Mouse (Mus musculus) lung, embryonic 16.5 days (tissue): Measurements from ENCODE around the gene Pus7. TPM values are rescaled to one million over a fixed set of nuclear protein-coding genes. Genes with fewer than 3 reads are reported as not detected.

ENCODE experiments used
- ATAC-seq: fragments of 200-750 bp; cut with Nextera tagmentation; 2 replicates; pipeline ENCODE4 v1.8.0; 2017; ENCODE audit warnings: low read depth, mild to moderate bottlenecking, moderate library complexity
- H3K27ac ChIP-seq: fragments of 300-500 bp; sonication (generic); 2 replicates; pipeline ENCODE4 v1.5.1; 2014; ENCODE audit warnings: mild to moderate bottlenecking, control low read depth, low read length
- H3K27me3 ChIP-seq: fragments of 300-500 bp; sonication (generic); 2 replicates; pipeline ENCODE4 v1.6.1; 2014; ENCODE audit warnings: low read depth, low read length, mixed read lengths; ENCODE audit not compliant: control insufficient read depth, insufficient read depth
- H3K36me3 ChIP-seq: fragments of 300-500 bp; sonication (generic); 2 replicates; pipeline ENCODE4 v1.6.1; 2014; ENCODE audit warnings: low read length; ENCODE audit not compliant: control insufficient read depth, insufficient read depth
- H3K4me1 ChIP-seq: fragments of 300-500 bp; sonication (generic); replicated peaks from 2 replicates; pipeline ENCODE4 v1.6.1; 2014; ENCODE audit warnings: low read length, mixed read lengths; ENCODE audit not compliant: control insufficient read depth, insufficient read depth
- H3K4me2 ChIP-seq: fragments of 300-500 bp; sonication (generic); 2 replicates; pipeline ENCODE4 v1.6.1; 2014; ENCODE audit warnings: low read depth, low read length, control low read depth
- H3K4me3 ChIP-seq: fragments of 300-500 bp; sonication (generic); 2 replicates; pipeline ENCODE4 v1.5.1; 2014; ENCODE audit warnings: mild to moderate bottlenecking, low read length, control low read depth
- H3K9ac ChIP-seq: fragments of 300-500 bp; sonication (generic); 2 replicates; pipeline ENCODE4 v1.6.1; 2014; ENCODE audit warnings: low read length, control low read depth
- H3K9me3 ChIP-seq: fragments of 300-500 bp; sonication (generic); 2 replicates; pipeline ENCODE4 v1.6.1; 2016; ENCODE audit warnings: low read length; ENCODE audit not compliant: control insufficient read depth
- WGBS: fragments of 180-500 bp; shearing (Covaris S2); extraction: QIAGEN DNeasy Blood & Tissue Kit; methylation state at CpG from one replicate; pipeline ENCODE4 v1.1.7; 2014; 5-methylcytosine and 5-hydroxymethylcytosine counted together
- polyA plus RNA-seq: library from polyadenylated mRNA; unstranded; fragments of >200 nt; fragmentation: Nextera tagmentation; extraction: Ambion mirVana; gene quantifications from 2 replicates; pipeline ENCODE4 v1.2.1, GENCODE M21; 2015

Pus7 gene
- 23.0 and 23.6 TPM in 2 replicates for polyA plus RNA-seq

DNA sequence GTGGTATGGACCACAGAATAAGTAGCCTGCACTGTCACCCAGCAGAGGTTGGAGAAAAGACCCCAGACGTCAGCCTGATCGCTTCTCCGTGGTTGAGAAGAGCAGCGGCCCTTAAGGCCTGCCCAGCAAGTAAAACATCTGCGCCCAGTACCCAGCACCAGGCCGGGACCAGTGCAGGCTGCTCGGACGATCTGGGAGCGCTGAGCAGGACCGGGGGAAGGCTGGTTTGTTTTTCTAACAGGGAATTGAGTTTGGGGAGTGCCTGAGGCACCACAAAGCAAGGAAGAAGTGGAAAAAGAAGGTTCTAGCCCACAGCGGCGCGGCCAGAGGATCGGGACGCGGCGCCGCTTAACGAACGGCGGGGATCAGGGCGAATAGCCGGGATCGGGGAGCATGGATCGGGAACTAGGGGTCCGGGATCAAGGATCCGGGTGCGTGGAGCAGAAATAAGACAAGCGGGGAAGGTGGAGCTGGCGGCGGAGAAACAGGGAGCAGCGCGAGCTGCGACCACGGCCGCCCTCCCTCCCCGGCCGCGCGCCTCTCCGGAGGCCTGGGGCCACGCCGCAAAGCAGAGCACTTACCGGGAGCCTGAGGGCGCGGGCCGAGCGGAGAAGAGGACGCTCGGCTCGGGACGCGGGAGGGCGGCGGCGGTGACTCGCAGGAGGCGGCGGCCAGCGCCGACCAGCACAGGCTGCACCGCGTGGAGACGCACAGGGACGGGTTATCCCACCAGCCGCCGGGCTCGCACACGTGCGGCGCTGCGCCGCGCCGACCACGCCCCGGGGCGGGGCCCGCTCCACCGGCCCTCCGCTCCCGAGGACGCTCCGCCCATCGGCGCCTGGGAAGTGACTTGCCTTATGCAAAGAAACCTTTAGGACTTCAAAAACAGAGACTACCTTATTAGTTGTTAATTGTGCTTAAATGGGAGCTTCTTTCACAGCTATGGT lies at the start of gene Pus7:
Gene Pus7 (minus strand): TSS at position 781 of the 947 bp plus-strand sequence.
- peak; percentile 94 for ATAC-seq
- under 1% methylated on average over 46 of the region's 86 CpGs for WGBS

DNA sequence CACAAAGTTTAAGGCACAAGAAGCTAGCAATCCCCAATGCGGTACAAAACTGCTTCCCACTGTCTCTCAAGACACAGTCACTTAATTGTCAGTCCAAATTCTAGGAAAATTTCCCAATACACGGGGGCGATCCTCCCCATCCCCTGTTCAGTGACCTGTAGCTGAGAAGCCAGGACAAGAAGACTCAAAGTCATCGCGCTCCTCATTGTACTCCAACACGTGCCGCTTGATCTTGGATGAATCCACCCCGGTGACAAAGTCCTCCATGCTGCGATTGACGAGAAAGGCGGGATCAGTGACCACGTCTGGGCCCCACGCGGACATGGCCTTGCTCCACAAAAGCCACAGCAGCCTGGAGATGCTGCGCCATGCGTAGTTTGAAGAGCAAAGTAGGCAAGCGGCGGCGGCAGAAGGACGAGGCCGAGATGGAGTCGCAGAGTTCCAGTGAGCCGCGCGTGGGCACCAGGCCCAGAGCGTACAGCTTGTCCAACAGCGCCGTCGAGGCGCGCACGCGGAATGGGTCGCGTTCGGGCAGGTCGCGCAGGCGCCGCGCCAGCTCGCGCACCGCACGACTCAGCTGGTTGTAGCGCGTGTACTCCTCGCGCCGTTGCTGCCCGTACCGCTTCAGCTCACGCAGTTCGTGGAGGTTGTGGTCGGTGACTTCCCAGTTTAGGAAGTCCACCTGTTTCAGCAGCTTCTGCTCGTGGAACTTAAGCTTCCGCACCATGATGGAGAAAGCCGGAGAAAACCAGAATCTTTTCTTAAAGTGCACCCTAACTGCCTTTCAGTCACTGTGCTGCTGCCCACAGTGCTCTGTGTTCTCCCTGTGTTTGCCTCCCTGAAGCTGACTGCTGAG lies 47.6 kb upstream of the Pus7 start:
- H3K4me2 ChIP-seq = peak overlapping the region; percentile 36; the same call in 1 of the 2 replicates
- 29% methylated on average over 58 of the region's 58 CpGs for WGBS
- no peak overlapping the region for H3K27ac ChIP-seq
- peaks cover 2% of the 10 kb centered on the region; the same call in 1 of the 2 replicates for H3K4me1 ChIP-seq
- no peaks in the 10 kb centered on the region for H3K36me3 ChIP-seq
- no peak overlapping the region for H3K9ac ChIP-seq
- peak; percentile 31; the same call in 1 of the 2 replicates for ATAC-seq
- H3K4me3 ChIP-seq = peak overlapping the region; percentile 16; the same call in 1 of the 2 replicates
- H3K27me3 ChIP-seq = peaks cover 16% of the 10 kb centered on the region
- H3K9me3 ChIP-seq = no peaks in the 10 kb centered on the region

More for the DNA sequence above, at the start of gene Pus7:
- H3K4me2 ChIP-seq = peak within 1 kb of the TSS; percentile 74
- peaks cover under 1% of the 10 kb centered on the region; the same call in 1 of the 2 replicates for H3K4me1 ChIP-seq
- no peaks in the 10 kb centered on the region for H3K36me3 ChIP-seq
- H3K27me3 ChIP-seq = no peaks in the 10 kb centered on the region
- no peaks in the 10 kb centered on the region for H3K9me3 ChIP-seq
- peak within 1 kb of the TSS; percentile 82 for H3K4me3 ChIP-seq
- H3K27ac ChIP-seq = peak within 1 kb of the TSS; percentile 28; the same call in 1 of the 2 replicates
- peak within 1 kb of the TSS; percentile 83 for H3K9ac ChIP-seq

DNA sequence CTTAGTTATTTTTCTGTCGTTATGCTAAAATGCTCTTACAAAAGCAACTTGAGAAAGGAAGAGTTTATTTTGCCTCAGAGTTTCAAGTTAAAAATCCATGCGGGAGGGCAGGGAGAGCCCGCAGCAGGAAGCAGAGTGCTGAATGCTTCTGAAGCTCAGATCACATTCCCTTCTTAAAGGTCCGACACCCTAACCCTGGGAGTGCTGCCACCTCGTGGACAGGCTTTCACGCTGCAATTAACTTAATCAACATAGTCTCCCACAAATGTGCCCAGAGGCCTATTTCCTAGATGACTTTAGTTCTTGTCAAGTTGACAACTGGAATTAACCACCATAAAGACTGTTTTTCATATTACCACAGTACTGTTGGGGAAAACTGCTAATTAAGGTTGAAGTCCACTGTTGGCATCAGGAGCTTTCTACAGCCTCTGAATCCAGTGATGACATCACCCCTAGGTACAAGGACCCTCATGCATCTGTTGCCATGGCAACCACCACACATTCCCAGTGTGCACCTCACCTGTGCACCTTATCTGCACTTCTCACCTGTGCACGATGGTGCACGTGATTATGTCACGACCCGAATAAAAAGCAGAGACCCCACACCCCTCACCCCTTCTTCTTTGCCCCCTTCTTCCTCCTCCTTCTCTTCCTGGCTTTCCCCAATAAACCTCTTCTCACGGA lies 43.0 kb upstream of the Pus7 start:
- Histone ChIP-seq H3K4me3 (no peak overlapping the region), H3K27ac (no peak overlapping the region), H3K9ac (no peak overlapping the region), H3K36me3 (no peaks in the 10 kb centered on the region), H3K4me1 (peaks cover 2% of the 10 kb centered on the region; the same call in 1 of the 2 replicates), H3K4me2 (no peak overlapping the region), H3K27me3 (peaks cover 12% of the 10 kb centered on the region), H3K9me3 (no peaks in the 10 kb centered on the region)
- 31% methylated on average over 11 of the region's 11 CpGs for WGBS
- ATAC-seq = 0 out of 2 replicates have a peak, but pooled peaks have one; percentile 61

DNA sequence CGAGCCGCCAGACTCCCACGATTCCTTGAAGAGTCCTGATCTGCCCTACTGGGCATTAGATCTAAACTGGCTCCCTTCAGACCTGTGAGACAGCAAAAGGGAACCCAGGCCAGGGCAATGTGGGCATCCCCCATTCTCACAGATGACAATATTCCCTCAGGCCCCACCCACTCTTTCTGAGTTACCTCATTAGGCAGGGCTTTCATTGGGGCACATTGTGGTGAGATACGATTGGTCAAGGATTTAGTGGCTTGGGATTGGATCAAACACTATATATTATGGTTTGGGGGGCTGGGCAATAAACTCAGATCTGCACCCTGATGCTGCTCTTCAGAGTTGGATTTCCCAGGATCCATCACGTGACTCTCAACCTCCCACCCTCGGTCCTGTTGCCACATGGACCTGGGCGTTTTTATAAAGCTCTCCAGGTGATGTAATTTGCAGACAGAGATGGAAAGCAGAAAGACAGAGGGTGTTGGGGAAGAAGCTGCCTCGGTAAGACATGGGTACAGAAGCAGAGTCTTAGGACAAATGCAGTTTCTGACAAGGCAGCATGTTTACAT lies 40.7 kb upstream of the Pus7 start:
- Histone ChIP-seq H3K36me3 (peaks cover 3% of the 10 kb centered on the region), H3K27ac (no peak overlapping the region), H3K4me1 (no peaks in the 10 kb centered on the region), H3K4me3 (no peak overlapping the region), H3K27me3 (no peaks in the 10 kb centered on the region), H3K4me2 (no peak overlapping the region), H3K9ac (no peak overlapping the region), H3K9me3 (no peaks in the 10 kb centered on the region)
- 75% methylated on average over 8 of the region's 8 CpGs for WGBS
- ATAC-seq = no peak

DNA sequence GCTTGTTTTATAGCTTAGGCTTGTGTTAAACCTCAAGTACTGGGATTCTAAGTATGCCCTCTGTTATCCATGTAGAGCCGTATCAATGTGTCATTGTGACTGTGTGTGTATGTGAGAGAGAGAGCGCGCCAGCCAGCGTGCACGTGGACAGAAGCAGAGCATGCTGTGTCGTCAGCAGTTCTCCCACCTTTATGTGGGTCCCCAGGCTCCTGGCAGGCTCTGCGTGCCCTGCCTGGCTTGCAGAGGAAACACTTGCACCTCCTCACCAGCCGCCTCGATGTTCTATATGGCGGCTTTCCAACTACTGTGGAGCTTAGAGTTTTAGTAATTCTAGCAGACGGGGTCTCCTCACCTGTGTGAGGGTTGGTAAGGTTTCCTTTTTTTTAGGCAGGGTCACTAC lies 38.8 kb upstream of the Pus7 start:
- Histone ChIP-seq H3K4me2 (no peak overlapping the region), H3K9ac (no peak overlapping the region), H3K4me3 (no peak overlapping the region), H3K27ac (no peak overlapping the region), H3K4me1 (no peaks in the 10 kb centered on the region), H3K27me3 (no peaks in the 10 kb centered on the region), H3K36me3 (peaks cover 10% of the 10 kb centered on the region), H3K9me3 (no peaks in the 10 kb centered on the region)
- 71% methylated on average over 11 of the region's 11 CpGs for WGBS
- ATAC-seq = no peak

DNA sequence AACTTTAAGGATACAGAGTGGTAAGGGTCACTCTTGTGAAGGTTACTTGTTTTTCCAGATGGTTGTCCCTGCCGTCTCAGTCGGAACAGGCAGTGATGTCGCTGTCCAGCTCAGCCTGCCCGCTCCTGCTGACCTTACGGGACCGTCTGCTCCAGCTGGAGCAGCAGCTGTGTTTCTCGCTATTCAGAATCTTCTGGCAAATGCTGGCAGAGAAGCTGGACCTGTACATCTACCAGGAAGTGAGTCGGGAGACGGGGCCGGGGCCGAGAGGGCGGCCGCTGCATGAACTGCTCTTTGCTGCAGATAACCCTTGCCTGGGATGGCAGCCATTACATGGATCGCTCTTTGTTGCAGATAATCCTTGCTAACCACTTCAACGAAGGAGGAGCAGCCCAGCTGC lies 33.2 kb upstream of the Pus7 start:
- no peak for ATAC-seq
- no peak overlapping the region for H3K4me2 ChIP-seq
- WGBS = 87% methylated on average over 15 of the region's 15 CpGs
- no peaks in the 10 kb centered on the region for H3K4me1 ChIP-seq
- no peak overlapping the region for H3K27ac ChIP-seq
- no peak overlapping the region for H3K9ac ChIP-seq
- no peak overlapping the region for H3K4me3 ChIP-seq
- no peaks in the 10 kb centered on the region for H3K27me3 ChIP-seq
- no peaks in the 10 kb centered on the region; the same call in 1 of the 2 replicates for H3K9me3 ChIP-seq
- peaks cover 47% of the 10 kb centered on the region for H3K36me3 ChIP-seq

DNA sequence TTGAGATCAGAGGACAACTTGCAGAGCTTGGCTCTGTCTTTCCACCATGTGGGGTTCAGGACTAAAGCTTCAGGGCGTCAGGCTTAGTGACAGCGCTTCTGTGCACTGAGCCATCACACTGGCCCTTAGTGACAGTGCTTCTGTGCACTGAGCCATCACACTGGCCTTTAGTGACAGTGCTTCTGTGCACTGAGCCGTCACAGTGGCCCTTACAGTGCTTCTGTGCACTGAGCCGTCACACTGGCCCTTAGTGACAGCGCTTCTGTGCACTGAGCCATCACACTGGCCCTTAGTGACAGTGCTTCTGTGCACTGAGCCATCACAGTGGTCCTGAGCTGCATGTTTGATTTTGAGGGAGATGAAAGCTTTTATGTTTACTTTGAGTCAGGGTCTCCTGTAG lies 31.3 kb upstream of the Pus7 start:
- Histone ChIP-seq H3K27ac (no peak overlapping the region), H3K4me2 (no peak overlapping the region), H3K9ac (no peak overlapping the region), H3K9me3 (no peaks in the 10 kb centered on the region; the same call in 1 of the 2 replicates), H3K27me3 (no peaks in the 10 kb centered on the region), H3K36me3 (peaks cover 54% of the 10 kb centered on the region), H3K4me1 (no peaks in the 10 kb centered on the region), H3K4me3 (no peak overlapping the region)
- no peak for ATAC-seq
- 92% methylated on average over 5 of the region's 5 CpGs for WGBS

DNA sequence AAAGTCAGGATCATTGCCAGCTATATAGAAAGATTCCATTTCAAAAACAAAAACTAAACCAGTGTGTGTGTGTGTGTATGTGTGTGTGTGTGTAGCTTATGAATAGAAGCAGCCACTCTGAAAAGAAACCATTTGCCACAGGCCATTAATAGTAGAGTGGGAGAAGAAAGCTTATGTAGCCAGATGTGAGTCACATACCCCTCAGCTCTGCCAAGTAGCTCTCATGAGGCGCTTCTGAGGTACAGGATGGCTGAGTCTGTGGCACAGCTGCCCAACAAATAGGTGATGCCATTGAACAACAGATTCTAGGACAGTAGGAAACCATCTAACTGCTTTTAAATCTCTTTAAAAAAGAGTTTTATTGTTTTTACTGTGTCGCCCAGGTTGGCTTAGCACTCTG lies 9.2 kb upstream of the Pus7 start:
- Histone ChIP-seq H3K4me3 (no peak overlapping the region), H3K27me3 (no peaks in the 10 kb centered on the region), H3K27ac (no peak overlapping the region), H3K4me2 (no peak overlapping the region), H3K4me1 (peaks cover 8% of the 10 kb centered on the region), H3K9me3 (no peaks in the 10 kb centered on the region), H3K9ac (no peak overlapping the region), H3K36me3 (peaks cover 17% of the 10 kb centered on the region; the same call in 1 of the 2 replicates)
- 85% methylated on average over 2 of the region's 2 CpGs for WGBS
- no peak for ATAC-seq
